Mouse (Mus musculus): Measurements from ENCODE around the gene Rapsn. TPM values are rescaled to one million over a fixed set of nuclear protein-coding genes. Genes with fewer than 3 reads are reported as not detected.

Rapsn gene
- total RNA-seq, 2 experiments from 2014 or later = 0.22 to 0.61 TPM

- no peak for DNase-seq
Observed at GRCm38 (mm10) chr2:91053181-91053933, 17.9 kb downstream of the Rapsn start.

- DNase-seq = peak; percentile 94 to 97
Observed at GRCm38 (mm10) chr2:91053934-91054382, 18.5 kb downstream of the Rapsn start, which contains the start of gene Psmc3. Gene Psmc3, plus strand, starts transcription at chr2:91054009.

- no peak for DNase-seq
Observed at GRCm38 (mm10) chr2:91058435-91058834, 23.0 kb downstream of the Rapsn start.

- DNase-seq = no peak
Observed at GRCm38 (mm10) chr2:91059376-91059775, 24.0 kb downstream of the Rapsn start.

- peak; percentile 72 for DNase-seq
Observed at GRCm38 (mm10) chr2:91060544-91061355, 25.3 kb downstream of the Rapsn start.

- DNase-seq = no peak
Observed at GRCm38 (mm10) chr2:91061849-91062481, 26.5 kb downstream of the Rapsn start.

GRCm38 (mm10) chr2:91062779-91063606 lies 27.6 kb downstream of the Rapsn start:
- no peak for DNase-seq

GRCm38 (mm10) chr2:91064211-91064610 lies 28.8 kb downstream of the Rapsn start:
- DNase-seq = no peak

- peak in 1 of 2 experiments; percentile 37 for DNase-seq
Observed at GRCm38 (mm10) chr2:91065544-91065943, 30.1 kb downstream of the Rapsn start.

- no peak for DNase-seq
Observed at GRCm38 (mm10) chr2:91066455-91066854, 31.0 kb downstream of the Rapsn start.

GRCm38 (mm10) chr2:91068162-91068871 lies 32.9 kb downstream of the Rapsn start:
- DNase-seq = no peak

- no peak for DNase-seq
Observed at GRCm38 (mm10) chr2:91068872-91069165, 33.4 kb downstream of the Rapsn start.

GRCm38 (mm10) chr2:91069306-91070000 lies 34.0 kb downstream of the Rapsn start:
- no peak for DNase-seq

GRCm38 (mm10) chr2:91070076-91070800 lies 34.8 kb downstream of the Rapsn start, which contains the start of gene Slc39a13:
Gene Slc39a13, minus strand, starts transcription at chr2:91070417.
- DNase-seq = peak; percentile 95

- no peak for DNase-seq
Observed at GRCm38 (mm10) chr2:91071059-91071458, 35.6 kb downstream of the Rapsn start.

GRCm38 (mm10) chr2:91072092-91072491 lies 36.7 kb downstream of the Rapsn start:
- no peak for DNase-seq

GRCm38 (mm10) chr2:91077957-91078313 lies 42.5 kb downstream of the Rapsn start:
- DNase-seq = no peak

GRCm38 (mm10) chr2:91078314-91079025 lies 43.0 kb downstream of the Rapsn start:
- no peak for DNase-seq

GRCm38 (mm10) chr2:91079026-91079384 lies 43.6 kb downstream of the Rapsn start:
- no peak for DNase-seq

Measured in layer of hippocampus, postnatal 36 days (tissue).